Mouse (Mus musculus) liver, postnatal 0 days (tissue): ENCODE data around the gene Mblac1. TPM values are rescaled to one million over a fixed set of nuclear protein-coding genes. Genes with fewer than 3 reads are reported as not detected.

Experiments used
- ATAC-seq: fragments of 200-750 bp; cut with Nextera tagmentation; 2 replicates; pipeline ENCODE4 v1.8.0; 2017; ENCODE audit warnings: mild to moderate bottlenecking, moderate library complexity
- DNase-seq: peaks from one replicate; pipeline ENCODE4 v3.0.0-alpha.2; 2016
- H3K27ac ChIP-seq: fragments of 300-500 bp; sonication (generic); 2 replicates; pipeline ENCODE4 v1.5.1; 2014; ENCODE audit warnings: antibody characterized with exemption, moderate library complexity, mild to moderate bottlenecking, low read depth
- H3K27me3 ChIP-seq: fragments of 300-500 bp; sonication (generic); 2 replicates; pipeline ENCODE4 v1.6.1; 2014; ENCODE audit warnings: low read length, control low read depth, mixed read lengths; ENCODE audit not compliant: insufficient read depth
- H3K36me3 ChIP-seq: fragments of 300-500 bp; sonication (generic); replicated peaks from 2 replicates; pipeline ENCODE4 v1.6.1; 2014; ENCODE audit warnings: mild to moderate bottlenecking, control low read depth, low read length, moderate library complexity, mixed read lengths; ENCODE audit not compliant: insufficient read depth
- H3K4me1 ChIP-seq: fragments of 300-500 bp; sonication (generic); 2 replicates; pipeline ENCODE4 v1.6.1; 2014; ENCODE audit warnings: antibody characterized with exemption, mild to moderate bottlenecking, control low read depth; ENCODE audit not compliant: insufficient read depth
- H3K4me2 ChIP-seq: fragments of 300-500 bp; sonication (generic); 2 replicates; pipeline ENCODE4 v1.6.1; 2014; ENCODE audit warnings: low read depth, mild to moderate bottlenecking, low read length, moderate library complexity, mixed read lengths
- H3K4me3 ChIP-seq: fragments of 300-500 bp; sonication (generic); 2 replicates; pipeline ENCODE4 v1.5.1; 2014; ENCODE audit warnings: low read depth, low read length
- H3K9ac ChIP-seq: fragments of 300-500 bp; sonication (generic); replicated peaks from 2 replicates; pipeline ENCODE4 v1.6.1; 2014; ENCODE audit warnings: mild to moderate bottlenecking, moderate library complexity
- H3K9me3 ChIP-seq: fragments of 300-500 bp; sonication (generic); 2 replicates; pipeline ENCODE4 v1.6.1; 2016; ENCODE audit warnings: mild to moderate bottlenecking, control low read depth, low read length, mixed read lengths
- CTCF ChIP-seq: sonication (generic); IDR thresholded peaks from 2 replicates; pipeline ENCODE4 v1.5.1; 2016; ENCODE audit warnings: antibody characterized with exemption, low read depth
- EP300 ChIP-seq: IDR thresholded peaks from 2 replicates; pipeline ENCODE4 v1.6.1; 2016; ENCODE audit warnings: antibody characterized with exemption, low read depth, mild to moderate bottlenecking
- WGBS: fragments of 180-500 bp; shearing (Covaris S2); extraction: QIAGEN DNeasy Blood & Tissue Kit; methylation state at CpG from one replicate; pipeline ENCODE4 v1.1.7; 2014; ENCODE audit not compliant: insufficient replicate concordance; 5-methylcytosine and 5-hydroxymethylcytosine counted together
- microRNA counts: library from miRNA; unstranded; fragments of <30 nt; microRNA quantifications from one replicate; lab custom pipeline; 2015
- microRNA-seq: library from miRNA; unstranded; fragments of <30 nt; microRNA quantifications from one replicate; pipeline ENCODE4, GENCODE M21; 2016
- polyA plus RNA-seq: library from polyadenylated mRNA; unstranded; fragments of >200 nt; fragmentation: Nextera tagmentation; extraction: Ambion mirVana; gene quantifications from 2 replicates; pipeline ENCODE4 v1.2.1, GENCODE M21; 2015

The Mblac1 gene
- polyA plus RNA-seq, 1 experiment from 2014 or later, result 3.2 TPM

- WGBS, result 47% methylated on average over 4 of the region's 4 CpGs
- ATAC-seq (no peak), DNase-seq (no peak)
- no peaks in the 10 kb centered on the region for H3K9me3 ChIP-seq
- peaks cover 4% of the 10 kb centered on the region for H3K4me1 ChIP-seq
- no peak overlapping the region for H3K9ac ChIP-seq
- no peak overlapping the region for H3K4me3 ChIP-seq
- no peaks in the 10 kb centered on the region for H3K36me3 ChIP-seq
- no peaks in the 10 kb centered on the region for H3K27me3 ChIP-seq
- H3K4me2 ChIP-seq, result no peak overlapping the region
- H3K27ac ChIP-seq, result no peak overlapping the region
- TF ChIP-seq CTCF, result no peak
- TF ChIP-seq EP300, result no peak
These were observed 32.4 kb downstream of the Mblac1 start for GRCm38 (mm10) chr5:138226491-138226890.

- Histone ChIP-seq H3K27ac (no peak overlapping the region), H3K4me3 (no peak overlapping the region), H3K9me3 (no peaks in the 10 kb centered on the region), H3K36me3 (no peaks in the 10 kb centered on the region), H3K4me1 (peaks cover 4% of the 10 kb centered on the region), H3K9ac (no peak overlapping the region), H3K27me3 (no peaks in the 10 kb centered on the region), H3K4me2 (no peak overlapping the region)
- TF ChIP-seq CTCF (no peak), EP300 (peak; percentile 39; the same call in 1 of the 2 replicates)
- no peak for DNase-seq
- WGBS, result 21% methylated on average over 2 of the region's 2 CpGs
- ATAC-seq, result no peak
These were observed 33.3 kb downstream of the Mblac1 start for GRCm38 (mm10) chr5:138227367-138227766.

- TF ChIP-seq EP300, result no peak
- peak; percentile 61 for TF ChIP-seq CTCF
- no peak overlapping the region for H3K27ac ChIP-seq
- WGBS, result 36% methylated on average over 3 of the region's 3 CpGs
- H3K9me3 ChIP-seq, result no peaks in the 10 kb centered on the region
- no peaks in the 10 kb centered on the region for H3K27me3 ChIP-seq
- H3K4me3 ChIP-seq, result no peak overlapping the region
- H3K36me3 ChIP-seq, result no peaks in the 10 kb centered on the region
- no peak for ATAC-seq
- H3K4me1 ChIP-seq, result peaks cover 4% of the 10 kb centered on the region
- no peak overlapping the region for H3K4me2 ChIP-seq
- H3K9ac ChIP-seq, result no peak overlapping the region
- peak; percentile 39 for DNase-seq
These were observed 33.9 kb downstream of the Mblac1 start for GRCm38 (mm10) chr5:138228026-138228425.

GRCm38 (mm10) chr5:138229511-138229910, 35.4 kb downstream of the Mblac1 start:
- TF ChIP-seq EP300, result no peak
- TF ChIP-seq CTCF, result no peak
- H3K4me2 ChIP-seq, result no peak overlapping the region
- WGBS, result 78% methylated on average over 3 of the region's 3 CpGs
- no peaks in the 10 kb centered on the region for H3K36me3 ChIP-seq
- ATAC-seq, result no peak
- no peak overlapping the region for H3K27ac ChIP-seq
- no peak overlapping the region for H3K4me3 ChIP-seq
- no peak overlapping the region for H3K9ac ChIP-seq
- H3K4me1 ChIP-seq, result peaks cover 13% of the 10 kb centered on the region
- H3K9me3 ChIP-seq, result no peaks in the 10 kb centered on the region
- H3K27me3 ChIP-seq, result no peaks in the 10 kb centered on the region
- no peak for DNase-seq

- H3K27ac ChIP-seq, result no peak overlapping the region
- no peak for TF ChIP-seq EP300
- no peak for TF ChIP-seq CTCF
- DNase-seq, result no peak
- ATAC-seq, result no peak
- no peak overlapping the region for H3K9ac ChIP-seq
- no peaks in the 10 kb centered on the region for H3K27me3 ChIP-seq
- no peak overlapping the region for H3K4me3 ChIP-seq
- peaks cover 11% of the 10 kb centered on the region for H3K4me1 ChIP-seq
- 80% methylated on average over 2 of the region's 2 CpGs for WGBS
- H3K4me2 ChIP-seq, result no peak overlapping the region
- H3K36me3 ChIP-seq, result no peaks in the 10 kb centered on the region
- H3K9me3 ChIP-seq, result no peaks in the 10 kb centered on the region
These were observed 39.7 kb downstream of the Mblac1 start for GRCm38 (mm10) chr5:138233778-138234177.

- H3K4me2 ChIP-seq, result no peak overlapping the region
- no peaks in the 10 kb centered on the region for H3K9me3 ChIP-seq
- H3K36me3 ChIP-seq, result no peaks in the 10 kb centered on the region
- H3K27ac ChIP-seq, result 0 out of 2 replicates have a peak overlapping the region, but pooled peaks have one; percentile 52
- peaks cover 11% of the 10 kb centered on the region for H3K4me1 ChIP-seq
- ATAC-seq (peak; percentile 56; the same call in 1 of the 2 replicates), DNase-seq (no peak)
- no peak for TF ChIP-seq CTCF
- no peak for TF ChIP-seq EP300
- no peak overlapping the region for H3K9ac ChIP-seq
- no peaks in the 10 kb centered on the region for H3K27me3 ChIP-seq
- no peak overlapping the region for H3K4me3 ChIP-seq
These were observed 40.1 kb downstream of the Mblac1 start for GRCm38 (mm10) chr5:138234224-138234623.

- no peaks in the 10 kb centered on the region for H3K36me3 ChIP-seq
- TF ChIP-seq EP300 (no peak), CTCF (no peak)
- no peak overlapping the region for H3K4me3 ChIP-seq
- H3K9ac ChIP-seq, result no peak overlapping the region
- no peaks in the 10 kb centered on the region for H3K4me1 ChIP-seq
- no peaks in the 10 kb centered on the region for H3K27me3 ChIP-seq
- H3K4me2 ChIP-seq, result no peak overlapping the region
- no peak for DNase-seq
- H3K9me3 ChIP-seq, result no peaks in the 10 kb centered on the region
- H3K27ac ChIP-seq, result no peak overlapping the region
- 17% methylated on average over 2 of the region's 2 CpGs for WGBS
- no peak for ATAC-seq
These were observed 47.4 kb downstream of the Mblac1 start for GRCm38 (mm10) chr5:138241511-138241910.

MicroRNAs within 50 kb of the gene (microRNA counts, 519-probe panel; counts per million panel counts)
- microRNA mmu-miR-106b (lab: Ali Mortazavi, UCI), result 5,567 counts per million, percentile 63 among the panel's probes with 10 or more counts
- 7,977 counts per million, percentile 92 among the panel's probes with 10 or more counts for microRNA mmu-miR-25 (lab: Ali Mortazavi, UCI)
- 5,465 counts per million, percentile 62 among the panel's probes with 10 or more counts for microRNA mmu-miR-93 (lab: Ali Mortazavi, UCI)

Small RNA genes lying within 50 kb of the gene (microRNA-seq; reads per million reads assigned to microRNA genes)
- gene Mir106b, result 5,646 reads per million, percentile 88 among the genes with 10 or more reads in this experiment
- 1,101 reads per million, percentile 73 among the genes with 10 or more reads in this experiment for gene Mir25
- 6,501 reads per million, percentile 90 among the genes with 10 or more reads in this experiment for gene Mir93

Other genes with a start within 250 kb of the Mblac1 start
- gene Gjc3, start 231.2 kb upstream of the Mblac1 start, polyA plus RNA-seq, result 0.22 and 0.26 TPM in 2 replicates
- 745 and 764 TPM in 2 replicates for gene Azgp1, start 212.8 kb upstream of the Mblac1 start, polyA plus RNA-seq
- not detected in 2 replicates for gene Smok3a, start 173.1 kb upstream of the Mblac1 start, polyA plus RNA-seq
- gene Smok3b, start 172.9 kb upstream of the Mblac1 start, polyA plus RNA-seq, result not detected in 2 replicates
- gene Smok3c, start 141.1 kb upstream of the Mblac1 start, polyA plus RNA-seq, result not detected in 2 replicates
- 3.5 and 4.2 TPM in 2 replicates for gene Zkscan1, start 109.2 kb upstream of the Mblac1 start, polyA plus RNA-seq
- gene Zscan21, start 77.4 kb upstream of the Mblac1 start, polyA plus RNA-seq, result 10.3 and 12.3 TPM in 2 replicates
- gene Zfp113, start 38.6 kb upstream of the Mblac1 start, polyA plus RNA-seq, result 3.8 and 6.5 TPM in 2 replicates
- gene Cops6, start 33.2 kb upstream of the Mblac1 start, polyA plus RNA-seq, result 197 and 222 TPM in 2 replicates
- 3.0 and 3.8 TPM in 2 replicates for gene Ap4m1, start 22.3 kb upstream of the Mblac1 start, polyA plus RNA-seq
- gene Mcm7, start 21.9 kb upstream of the Mblac1 start, polyA plus RNA-seq, result 74.7 and 83.3 TPM in 2 replicates
- gene Taf6, start 6.9 kb upstream of the Mblac1 start, polyA plus RNA-seq, result 17.3 and 20.6 TPM in 2 replicates
- gene Cnpy4, start 6.8 kb upstream of the Mblac1 start, polyA plus RNA-seq, result 6.7 and 7.5 TPM in 2 replicates
- 0.53 and 0.58 TPM in 2 replicates for gene Nxpe5, start 31.6 kb downstream of the Mblac1 start, polyA plus RNA-seq
- gene Lamtor4, start 61.2 kb downstream of the Mblac1 start, polyA plus RNA-seq, result 47.5 and 47.8 TPM in 2 replicates
- gene BC037034, start 69.7 kb downstream of the Mblac1 start, polyA plus RNA-seq, result 2.3 and 2.4 TPM in 2 replicates
- gene Gal3st4, start 78.5 kb downstream of the Mblac1 start, polyA plus RNA-seq, result 0.12 TPM in 1 of 2 replicates, not detected in the other
- not detected in 2 replicates for gene Gm43720, start 85.6 kb downstream of the Mblac1 start, polyA plus RNA-seq
- gene Gpc2, start 85.7 kb downstream of the Mblac1 start, polyA plus RNA-seq, result 0.21 and 0.44 TPM in 2 replicates
- gene Stag3, start 85.9 kb downstream of the Mblac1 start, polyA plus RNA-seq, result 0.41 and 0.44 TPM in 2 replicates
- 0.46 and 0.56 TPM in 2 replicates for gene Pvrig, start 147.6 kb downstream of the Mblac1 start, polyA plus RNA-seq
- gene Zfp157, start 247.2 kb downstream of the Mblac1 start, polyA plus RNA-seq, result 4.1 and 4.3 TPM in 2 replicates